Mouse (Mus musculus): ENCODE results near the gene Dennd2c. TPM values are rescaled to one million over a fixed set of nuclear protein-coding genes. Genes with fewer than 3 reads are reported as not detected.
"Not testable (repeated sequence)": the region's sequence is repeated elsewhere in the genome, so short reads cannot be mapped to it uniquely, and the experiment has no call there.

Gene Dennd2c
- polyA plus RNA-seq, 1 experiment from 2014 or later: 8.5 TPM

DNA sequence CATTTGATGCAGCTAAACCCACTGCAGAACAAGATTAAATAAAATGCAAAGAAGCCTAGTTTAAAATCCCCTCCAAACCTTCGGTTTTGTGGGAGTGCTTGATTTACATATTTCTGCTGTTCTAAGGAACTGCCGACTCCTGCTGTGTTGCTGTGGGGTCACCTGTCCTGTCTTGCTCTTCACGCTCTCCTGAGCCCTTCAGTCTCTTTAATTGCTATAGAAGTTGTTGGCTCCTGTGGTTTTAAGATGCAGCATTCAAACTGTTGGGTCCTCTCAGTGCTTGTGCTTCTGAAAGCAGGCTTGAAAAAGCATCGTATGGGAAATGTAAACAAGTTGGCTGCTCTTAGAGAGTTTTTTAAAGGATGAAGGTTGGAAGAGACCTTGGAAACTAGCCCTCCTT, 25.8 kb downstream of the Dennd2c start:
- DNase-seq (ENCODE audit: low spot score): no peak
- no peaks in the 10 kb centered on the region for H3K27me3 ChIP-seq (replicated peaks; ENCODE audit: control insufficient read depth, insufficient read depth, low read length)
- 45% methylated on average over 4 of the region's 4 CpGs for WGBS

DNA sequence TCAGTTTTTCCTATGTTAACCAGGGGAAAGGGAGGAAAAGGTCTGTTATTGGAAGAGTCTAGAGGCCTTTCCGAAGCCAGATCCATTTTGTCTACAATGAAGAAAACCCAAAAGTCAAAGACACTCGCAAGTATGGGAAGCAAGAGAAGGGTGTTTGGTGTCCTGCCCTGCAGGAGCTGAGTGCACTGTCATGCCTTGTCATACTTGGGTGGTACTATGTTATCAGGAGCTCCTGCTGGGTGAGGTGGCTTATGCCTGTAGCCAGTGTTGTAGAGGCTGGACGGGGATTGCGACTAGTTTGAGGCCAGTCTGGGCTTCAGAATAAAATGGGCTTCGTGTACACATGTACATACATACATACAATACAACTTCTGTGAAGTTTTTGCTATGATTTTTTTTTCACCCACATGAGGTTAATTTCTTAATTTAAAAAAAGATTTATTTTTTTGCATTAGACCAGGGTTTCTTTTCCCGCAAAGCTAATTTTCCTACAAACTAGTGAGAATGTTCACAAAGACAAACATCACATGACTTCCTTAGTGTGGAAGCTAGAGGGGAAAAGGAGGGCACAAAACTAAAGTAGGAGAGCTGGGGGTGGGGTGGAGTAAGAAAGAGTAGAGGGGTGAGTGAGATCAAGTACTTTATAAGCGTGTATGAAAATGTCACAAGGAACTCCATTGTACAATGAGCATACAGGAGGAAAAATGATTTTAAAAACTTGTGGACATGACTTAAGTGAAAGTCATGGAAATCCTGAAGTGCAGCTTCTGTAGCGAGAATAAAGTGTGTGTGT, 27.2 kb downstream of the Dennd2c start:
- Histone ChIP-seq H3K9me3 (ENCODE audit: control insufficient read depth, low read length) (0 out of 2 replicates have a peak, but pooled peaks cover 3% of the 10 kb centered on the region), H3K4me2 (ENCODE audit: low read depth, low read length) (no peak overlapping the region), H3K4me1 (ENCODE audit: control insufficient read depth, insufficient read depth, low read length) (peaks cover 9% of the 10 kb centered on the region; the same call in 1 of the 2 replicates), H3K4me3 (ENCODE audit: low read depth, low read length) (no peak overlapping the region), H3K9ac (ENCODE audit: low read depth, low read length) (no peak overlapping the region), H3K27me3 (replicated peaks; ENCODE audit: control insufficient read depth, insufficient read depth, low read length) (no peaks in the 10 kb centered on the region), H3K27ac (replicated peaks; ENCODE audit: low read depth, low read length) (0 out of 2 replicates have a peak overlapping the region, but pooled peaks have one; percentile 36), H3K36me3 (ENCODE audit: control insufficient read depth, insufficient read depth, low read length) (0 out of 2 replicates have a peak, but pooled peaks cover 7% of the 10 kb centered on the region)
- ATAC-seq (ENCODE audit: low read depth) (no peak), DNase-seq (ENCODE audit: low spot score) (no peak)
- 75% methylated on average over 8 of the region's 8 CpGs for WGBS

More for the DNA sequence above, 25.8 kb downstream of the Dennd2c start:
- Histone ChIP-seq H3K27ac (replicated peaks; ENCODE audit: low read depth, low read length) (no peak overlapping the region), H3K4me1 (ENCODE audit: control insufficient read depth, insufficient read depth, low read length) (peaks cover 9% of the 10 kb centered on the region; the same call in 1 of the 2 replicates), H3K36me3 (ENCODE audit: control insufficient read depth, insufficient read depth, low read length) (0 out of 2 replicates have a peak, but pooled peaks cover 7% of the 10 kb centered on the region), H3K9ac (ENCODE audit: low read depth, low read length) (no peak overlapping the region), H3K9me3 (ENCODE audit: control insufficient read depth, low read length) (0 out of 2 replicates have a peak, but pooled peaks cover 3% of the 10 kb centered on the region), H3K4me3 (ENCODE audit: low read depth, low read length) (no peak overlapping the region), H3K4me2 (ENCODE audit: low read depth, low read length) (no peak overlapping the region)
- ATAC-seq (ENCODE audit: low read depth): no peak

DNA sequence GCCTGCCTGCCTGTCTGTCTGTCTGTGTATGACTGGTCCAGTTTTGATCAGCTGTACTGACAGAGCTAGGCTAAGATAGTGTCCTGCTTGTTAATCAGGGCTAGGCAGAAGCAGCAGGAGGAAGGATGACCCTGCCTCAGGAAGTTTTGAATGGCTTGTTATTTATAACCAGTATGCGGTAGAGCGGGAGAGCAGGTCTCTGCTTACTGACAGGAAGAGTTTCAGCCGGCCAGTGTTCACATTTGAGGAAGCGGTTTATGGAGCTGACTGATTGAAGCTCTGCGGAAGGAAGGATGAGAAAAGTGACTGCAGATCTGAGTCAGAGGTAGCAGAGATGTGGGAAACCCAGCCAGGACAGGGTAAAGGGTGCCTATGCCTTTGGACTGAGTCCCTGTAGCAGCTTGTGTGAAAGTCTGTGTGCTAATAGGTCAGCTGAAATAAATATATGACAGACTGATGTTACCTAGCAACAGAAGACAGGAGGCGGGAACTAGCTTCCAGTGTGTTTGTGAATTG, 27.9 kb downstream of the Dennd2c start:
- no peaks in the 10 kb centered on the region for H3K9me3 ChIP-seq (ENCODE audit: control insufficient read depth, low read length)
- DNase-seq (ENCODE audit: low spot score) (peak; percentile 64), ATAC-seq (ENCODE audit: low read depth) (peak; percentile 60; the same call in 1 of the 2 replicates)
- no peaks in the 10 kb centered on the region for H3K27me3 ChIP-seq (replicated peaks; ENCODE audit: control insufficient read depth, insufficient read depth, low read length)
- no peak overlapping the region for H3K27ac ChIP-seq (replicated peaks; ENCODE audit: low read depth, low read length)
- H3K9ac ChIP-seq (ENCODE audit: low read depth, low read length): no peak overlapping the region
- H3K4me1 ChIP-seq (ENCODE audit: control insufficient read depth, insufficient read depth, low read length): peaks cover 9% of the 10 kb centered on the region; the same call in 1 of the 2 replicates
- WGBS: 41% methylated on average over 6 of the region's 6 CpGs
- no peak overlapping the region for H3K4me2 ChIP-seq (ENCODE audit: low read depth, low read length)
- no peak overlapping the region for H3K4me3 ChIP-seq (ENCODE audit: low read depth, low read length)
- H3K36me3 ChIP-seq (ENCODE audit: control insufficient read depth, insufficient read depth, low read length): 0 out of 2 replicates have a peak, but pooled peaks cover 7% of the 10 kb centered on the region

DNA sequence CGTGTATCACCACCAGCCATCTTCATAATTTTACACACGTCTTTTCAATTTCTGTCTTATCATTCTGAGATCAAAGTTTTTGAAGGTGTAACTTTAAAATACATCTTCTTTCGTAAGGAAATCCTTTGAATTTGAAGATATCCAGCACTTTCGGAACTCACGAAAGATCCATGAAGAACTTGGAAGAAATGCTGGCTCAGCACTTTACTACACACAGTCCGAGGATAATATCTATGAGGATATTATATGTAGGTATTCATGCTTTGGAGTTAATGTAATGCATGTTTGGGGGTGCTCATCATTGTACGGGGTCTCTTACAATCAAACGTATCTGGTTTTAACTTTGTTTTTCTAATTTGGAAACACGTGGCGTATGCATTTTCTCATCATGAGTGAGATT, 30.7 kb downstream of the Dennd2c start:
- Histone ChIP-seq H3K9me3 (ENCODE audit: control insufficient read depth, low read length) (no peaks in the 10 kb centered on the region), H3K4me2 (ENCODE audit: low read depth, low read length) (no peak overlapping the region), H3K9ac (ENCODE audit: low read depth, low read length) (no peak overlapping the region), H3K4me3 (ENCODE audit: low read depth, low read length) (no peak overlapping the region), H3K4me1 (ENCODE audit: control insufficient read depth, insufficient read depth, low read length) (peaks cover 9% of the 10 kb centered on the region; the same call in 1 of the 2 replicates), H3K27me3 (replicated peaks; ENCODE audit: control insufficient read depth, insufficient read depth, low read length) (no peaks in the 10 kb centered on the region), H3K36me3 (ENCODE audit: control insufficient read depth, insufficient read depth, low read length) (0 out of 2 replicates have a peak, but pooled peaks cover 15% of the 10 kb centered on the region), H3K27ac (replicated peaks; ENCODE audit: low read depth, low read length) (no peak overlapping the region)
- no peak for ATAC-seq (ENCODE audit: low read depth)
- 80% methylated on average over 10 of the region's 10 CpGs for WGBS
- DNase-seq (ENCODE audit: low spot score): no peak

DNA sequence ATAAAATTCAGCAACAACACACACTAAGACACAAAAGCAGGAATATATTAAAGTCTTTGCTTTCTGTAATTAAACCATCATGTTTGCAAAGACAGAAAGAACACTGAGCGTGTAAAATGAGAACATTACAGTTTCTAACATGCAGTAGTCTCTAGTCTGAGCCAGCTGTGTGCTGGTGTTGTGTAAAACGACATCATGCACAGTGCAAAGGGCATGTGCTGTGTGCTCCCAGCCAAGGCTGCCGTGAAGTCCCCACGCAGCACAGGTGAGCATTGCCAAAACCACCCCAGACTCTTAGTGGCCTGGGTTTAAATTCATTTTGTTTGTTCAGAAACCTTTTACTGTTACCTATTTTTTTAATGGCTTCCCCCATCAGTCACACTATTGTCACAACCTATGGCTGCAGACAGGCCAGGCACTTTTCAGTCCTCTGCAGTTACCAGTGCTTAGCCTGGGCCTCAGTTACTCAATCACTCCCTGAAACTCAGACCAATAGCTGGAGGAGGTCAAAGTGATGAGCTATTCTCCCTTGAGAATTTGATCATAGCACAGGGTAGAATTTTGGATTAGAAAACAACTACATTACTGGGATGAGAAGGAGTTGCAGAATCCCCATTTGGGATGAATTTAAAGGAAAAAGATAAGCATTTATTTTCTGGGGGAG, 34.1 kb downstream of the Dennd2c start:
- Histone ChIP-seq H3K36me3 (ENCODE audit: control insufficient read depth, insufficient read depth, low read length) (peaks cover 21% of the 10 kb centered on the region; the same call in 1 of the 2 replicates), H3K27ac (replicated peaks; ENCODE audit: low read depth, low read length) (no peak overlapping the region), H3K27me3 (replicated peaks; ENCODE audit: control insufficient read depth, insufficient read depth, low read length) (no peaks in the 10 kb centered on the region), H3K9me3 (ENCODE audit: control insufficient read depth, low read length) (no peaks in the 10 kb centered on the region), H3K9ac (ENCODE audit: low read depth, low read length) (no peak overlapping the region), H3K4me1 (ENCODE audit: control insufficient read depth, insufficient read depth, low read length) (0 out of 2 replicates have a peak, but pooled peaks cover 5% of the 10 kb centered on the region), H3K4me2 (ENCODE audit: low read depth, low read length) (no peak overlapping the region), H3K4me3 (ENCODE audit: low read depth, low read length) (no peak overlapping the region)
- DNase-seq (ENCODE audit: low spot score) (no peak), ATAC-seq (ENCODE audit: low read depth) (no peak)
- 58% methylated on average over 4 of the region's 4 CpGs for WGBS

DNA sequence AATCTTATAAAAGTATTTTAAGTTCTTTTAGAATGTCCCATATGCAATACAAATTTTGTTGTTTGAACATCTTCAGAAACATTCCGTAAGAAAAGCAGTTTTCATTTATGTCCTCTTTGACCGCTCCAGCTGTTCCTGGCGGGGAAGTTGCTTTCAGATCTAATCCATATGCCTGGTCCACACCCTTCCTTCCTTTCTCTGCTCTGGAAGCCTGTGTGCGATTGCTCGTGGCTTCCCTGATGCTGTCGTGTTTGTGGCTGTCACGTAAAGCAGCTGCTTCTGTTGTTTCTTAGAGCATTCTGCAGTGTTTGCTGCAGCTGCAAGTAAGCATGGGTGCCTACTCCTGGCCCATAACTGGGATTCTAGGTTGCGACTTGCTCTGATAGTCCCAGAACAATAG, 36.6 kb downstream of the Dennd2c start:
- ATAC-seq (ENCODE audit: low read depth) (no peak), DNase-seq (ENCODE audit: low spot score) (peak; percentile 55)
- Histone ChIP-seq H3K4me3 (ENCODE audit: low read depth, low read length) (no peak overlapping the region), H3K36me3 (ENCODE audit: control insufficient read depth, insufficient read depth, low read length) (peaks cover 18% of the 10 kb centered on the region; the same call in 1 of the 2 replicates), H3K9ac (ENCODE audit: low read depth, low read length) (no peak overlapping the region), H3K4me1 (ENCODE audit: control insufficient read depth, insufficient read depth, low read length) (0 out of 2 replicates have a peak, but pooled peaks cover 5% of the 10 kb centered on the region), H3K27ac (replicated peaks; ENCODE audit: low read depth, low read length) (peak overlapping the region; percentile 70), H3K9me3 (ENCODE audit: control insufficient read depth, low read length) (no peaks in the 10 kb centered on the region), H3K27me3 (replicated peaks; ENCODE audit: control insufficient read depth, insufficient read depth, low read length) (no peaks in the 10 kb centered on the region), H3K4me2 (ENCODE audit: low read depth, low read length) (peak overlapping the region; percentile 23)
- WGBS: 53% methylated on average over 8 of the region's 8 CpGs

DNA sequence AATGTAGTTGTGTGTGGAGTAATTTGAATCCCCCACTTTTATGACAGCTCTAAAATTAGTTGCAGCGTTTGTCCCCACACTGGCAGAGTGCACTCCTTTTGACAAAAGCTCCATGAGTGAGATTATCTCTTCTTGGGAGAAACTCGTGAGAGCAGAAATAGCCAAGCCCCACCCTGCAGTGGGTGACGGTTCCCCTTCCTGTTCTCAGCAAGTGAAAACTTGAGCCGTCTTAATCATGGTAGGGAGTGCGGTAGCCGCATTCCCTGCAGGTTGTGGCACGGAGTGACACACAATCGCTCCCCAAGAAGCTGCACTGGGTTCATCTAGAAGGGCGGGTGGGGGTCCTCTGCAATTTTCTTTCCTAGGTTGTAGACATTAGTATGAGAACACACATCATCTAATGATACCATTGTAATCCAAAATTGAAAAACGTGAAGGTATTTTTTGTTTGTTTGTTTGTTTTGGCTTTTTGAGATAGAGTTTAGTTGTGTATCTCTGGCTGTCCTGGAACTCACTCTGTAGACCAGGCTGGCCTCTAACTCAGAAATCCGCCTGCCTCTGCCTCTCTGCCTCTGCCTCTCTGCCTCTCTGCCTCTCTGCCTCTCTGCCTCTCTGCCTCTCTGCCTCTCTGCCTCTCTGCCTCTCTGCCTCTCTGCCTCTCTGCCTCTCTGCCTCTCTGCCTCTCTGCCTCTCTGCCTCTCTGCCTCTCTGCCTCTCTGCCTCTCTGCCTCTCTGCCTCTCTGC, 37.9 kb downstream of the Dennd2c start:
- peak overlapping the region; percentile 70 for H3K27ac ChIP-seq (replicated peaks; ENCODE audit: low read depth, low read length)
- ATAC-seq (ENCODE audit: low read depth): peak; percentile 75
- H3K4me1 ChIP-seq (ENCODE audit: control insufficient read depth, insufficient read depth, low read length); H3K4me3 ChIP-seq (ENCODE audit: low read depth, low read length); H3K9me3 ChIP-seq (ENCODE audit: control insufficient read depth, low read length); H3K27me3 ChIP-seq (replicated peaks; ENCODE audit: control insufficient read depth, insufficient read depth, low read length); H3K9ac ChIP-seq (ENCODE audit: low read depth, low read length): not testable (repeated sequence)
- 57% methylated on average over 11 of the region's 11 CpGs for WGBS
- DNase-seq (ENCODE audit: low spot score): peak; percentile 70
- H3K36me3 ChIP-seq (ENCODE audit: control insufficient read depth, insufficient read depth, low read length): peaks cover 18% of the 10 kb centered on the region; the same call in 1 of the 2 replicates
- 0 out of 2 replicates have a peak overlapping the region, but pooled peaks have one; percentile 2 for H3K4me2 ChIP-seq (ENCODE audit: low read depth, low read length)

DNA sequence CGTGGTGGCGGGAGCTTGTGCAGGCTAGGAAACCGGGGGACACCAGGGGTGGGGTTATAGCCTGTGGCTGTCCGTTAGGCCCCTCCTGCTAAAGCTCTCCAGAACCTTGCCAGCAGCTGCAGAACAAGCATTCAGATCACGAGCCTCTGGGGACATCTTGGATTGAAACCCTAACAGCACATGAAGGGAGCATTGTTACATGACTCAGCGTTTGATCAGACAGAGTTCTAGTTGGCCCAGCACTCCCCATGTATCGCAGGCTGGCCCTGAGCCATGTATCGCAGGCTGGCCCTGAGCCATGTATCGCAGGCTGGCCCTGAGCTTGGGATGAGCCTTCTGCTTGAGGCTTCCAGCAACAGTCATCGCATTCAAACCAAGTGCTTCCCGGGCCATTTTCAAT, 38.9 kb downstream of the Dennd2c start:
- Histone ChIP-seq H3K27me3 (replicated peaks; ENCODE audit: control insufficient read depth, insufficient read depth, low read length) (no peaks in the 10 kb centered on the region), H3K9me3 (ENCODE audit: control insufficient read depth, low read length) (no peaks in the 10 kb centered on the region), H3K9ac (ENCODE audit: low read depth, low read length) (no peak overlapping the region), H3K4me1 (ENCODE audit: control insufficient read depth, insufficient read depth, low read length) (0 out of 2 replicates have a peak, but pooled peaks cover 5% of the 10 kb centered on the region), H3K27ac (replicated peaks; ENCODE audit: low read depth, low read length) (no peak overlapping the region), H3K4me2 (ENCODE audit: low read depth, low read length) (no peak overlapping the region), H3K4me3 (ENCODE audit: low read depth, low read length) (no peak overlapping the region), H3K36me3 (ENCODE audit: control insufficient read depth, insufficient read depth, low read length) (peaks cover 18% of the 10 kb centered on the region; the same call in 1 of the 2 replicates)
- WGBS: 84% methylated on average over 11 of the region's 11 CpGs
- ATAC-seq (ENCODE audit: low read depth) (no peak), DNase-seq (ENCODE audit: low spot score) (peak; percentile 13)

All from embryonic facial prominence, embryonic 14.5 days (tissue).